11 mouse cellular contexts compared by ENCODE assay signal in genomic region chr11:17000353-17001334, GRCm38 (mm10). TPM values are rescaled to one million over a fixed set of nuclear protein-coding genes. Genes with fewer than 3 reads are reported as not detected.
A peak's percentile ranks its signal among the peaks of the same experiment; 100 is the strongest.
DNase-seq lines count a peak whose midpoint lies in the region; ATAC-seq and TF ChIP-seq lines count a peak whose summit lies in the region.
"Had no signal": no experiment of that assay in that cellular context is flagged by ENCODE, and none has a peak within 500 bp of the region (broad histone marks: within the 10 kb centered on the region; RNA-seq: fewer than 3 reads in every experiment).

No protein-coding gene starts in this region.

- no peaks in the 10 kb centered on the region for H3K9me3 ChIP-seq in midbrain, embryonic 13.5 days
- H3K9me3 ChIP-seq: heart, embryonic 10.5 days; hindbrain, embryonic 13.5 days; limb, embryonic 15.5 days had no signal

- H3K9ac ChIP-seq in midbrain, embryonic 13.5 days (replicated peaks) = no peak overlapping the region
- H3K9ac ChIP-seq: hindbrain, embryonic 13.5 days; limb, embryonic 15.5 days had no signal

- no peaks in the 10 kb centered on the region for H3K4me1 ChIP-seq in embryonic fibroblast, embryonic 13.5 days (ENCODE audit: control insufficient read depth, insufficient read depth, low read length)
- H3K4me1 ChIP-seq in midbrain, embryonic 13.5 days (replicated peaks) = no peaks in the 10 kb centered on the region
- H3K4me1 ChIP-seq: heart, embryonic 10.5 days; hindbrain, embryonic 13.5 days; limb, embryonic 15.5 days had no signal

- no peak overlapping the region for H3K4me3 ChIP-seq in embryonic fibroblast, embryonic 13.5 days (ENCODE audit: insufficient read depth, low read length)
- no peak overlapping the region for H3K4me3 ChIP-seq in midbrain, embryonic 13.5 days (replicated peaks)
- H3K4me3 ChIP-seq: heart, embryonic 10.5 days; hindbrain, embryonic 13.5 days; limb, embryonic 15.5 days had no signal

- DNase-seq in adrenal gland, adult 2 months = peak; percentile 59
- DNase-seq in adrenal gland, postnatal 4 days (ENCODE audit: low spot score in 2 of 2) = no peak
- DNase-seq in lung, postnatal 10 days = peak; percentile 15
- no peak for DNase-seq in lung, adult 18-20 months

- 82% methylated on average over 9 of the region's 9 CpGs for WGBS in midbrain, embryonic 13.5 days

- no peak overlapping the region for H3K4me2 ChIP-seq in midbrain, embryonic 13.5 days (replicated peaks)
- H3K4me2 ChIP-seq: hindbrain, embryonic 13.5 days; limb, embryonic 15.5 days had no signal

- no peaks in the 10 kb centered on the region for H3K27me3 ChIP-seq in midbrain, embryonic 13.5 days
- H3K27me3 ChIP-seq: hindbrain, embryonic 13.5 days; limb, embryonic 15.5 days had no signal

- peak overlapping the region; percentile 40 for H3K27ac ChIP-seq in embryonic fibroblast, embryonic 13.5 days (ENCODE audit: insufficient read depth, low read length)
- no peak overlapping the region for H3K27ac ChIP-seq in midbrain, embryonic 13.5 days
- H3K27ac ChIP-seq: heart, embryonic 10.5 days; hindbrain, embryonic 13.5 days; limb, embryonic 15.5 days had no signal

- 0 out of 2 replicates have a peak, but pooled peaks have one; percentile 21 for ATAC-seq in neutrophil, adult 5-6 weeks (ENCODE audit: extremely low read depth, insufficient number of reproducible peaks, low FRiP score, poor library complexity, severe bottlenecking)
- no peak for ATAC-seq in megakaryocyte-erythroid progenitor cell, adult 5-6 weeks (replicated peaks; ENCODE audit: low FRiP score, low TSS enrichment, poor library complexity, severe bottlenecking)
- no peak for ATAC-seq in midbrain, embryonic 13.5 days

- no peaks in the 10 kb centered on the region for H3K36me3 ChIP-seq in midbrain, embryonic 13.5 days
- H3K36me3 ChIP-seq: heart, embryonic 10.5 days; hindbrain, embryonic 13.5 days; limb, embryonic 15.5 days had no signal

- no peak for TF ChIP-seq CTCF in embryonic fibroblast, embryonic 13.5 days (IDR thresholded peaks at IDR 0.05; ENCODE audit: borderline replicate concordance, insufficient read depth, low read length)

- TF ChIP-seq POLR2A in embryonic fibroblast, embryonic 13.5 days (IDR thresholded peaks at IDR 0.05; ENCODE audit: low read depth, low read length) = no peak

RNA-seq across cellular contexts. Expression of gene Fbxo48, which starts 49.5 kb away (rescaled TPM):
- under 1 TPM; 0.32 to 0.52 TPM for total RNA-seq in adrenal gland, adult 2 months (2021)
- 0.11 and 0.15 TPM in 2 replicates for polyA plus RNA-seq in adrenal gland, adult 2 months (2012; rRNA removed)
- total RNA-seq in adrenal gland, postnatal 4 days (2021) = 1 to 10 TPM; 3.4 to 4.4 TPM
- polyA plus RNA-seq in embryonic fibroblast, embryonic 13.5 days (2011; ENCODE audit: insufficient read length, low read depth, missing spikeins) = 3.4 and 5.4 TPM in 2 replicates
- total RNA-seq in neutrophil, adult 5-6 weeks (2017) = 3.0 and 3.8 TPM in 2 replicates
- 11.2 and 17.8 TPM in 2 replicates for total RNA-seq in megakaryocyte-erythroid progenitor cell, adult 5-6 weeks (2014; fragmentation: Nextera tagmentation)
- total RNA-seq in megakaryocyte-erythroid progenitor cell, adult 5-6 weeks (2017) = 10.0 and 11.0 TPM in 2 replicates
- polyA plus RNA-seq in midbrain, embryonic 13.5 days (2015; fragmentation: Nextera tagmentation; extraction: Ambion mirVana) = 0.81 and 0.82 TPM in 2 replicates

RNA-seq across cellular contexts. Expression of gene Cnrip1, which starts 50.7 kb away (rescaled TPM):
- total RNA-seq in adrenal gland, adult 2 months (2021) = 10 to 100 TPM; 13.9 to 14.8 TPM
- polyA plus RNA-seq in adrenal gland, adult 2 months (2012; rRNA removed) = 20.7 and 24.6 TPM in 2 replicates
- total RNA-seq in adrenal gland, postnatal 4 days (2021) = 10 to 100 TPM; 31.7 to 33.0 TPM
- 19.5 and 25.9 TPM in 2 replicates for polyA plus RNA-seq in embryonic fibroblast, embryonic 13.5 days (2011; ENCODE audit: insufficient read length, low read depth, missing spikeins)
- 4.3 and 7.2 TPM in 2 replicates for total RNA-seq in neutrophil, adult 5-6 weeks (2017)
- 0.70 and 0.92 TPM in 2 replicates for total RNA-seq in megakaryocyte-erythroid progenitor cell, adult 5-6 weeks (2014; fragmentation: Nextera tagmentation)
- 2.0 and 2.7 TPM in 2 replicates for total RNA-seq in megakaryocyte-erythroid progenitor cell, adult 5-6 weeks (2017)
- 93.1 and 96.0 TPM in 2 replicates for polyA plus RNA-seq in midbrain, embryonic 13.5 days (2015; fragmentation: Nextera tagmentation; extraction: Ambion mirVana)

RNA-seq across cellular contexts. Expression of gene Plek, which starts 51.5 kb away (rescaled TPM):
- total RNA-seq in adrenal gland, adult 2 months (2021) = 1 to 10 TPM; 3.1 to 5.8 TPM
- polyA plus RNA-seq in adrenal gland, adult 2 months (2012; rRNA removed) = 0.18 and 0.25 TPM in 2 replicates
- total RNA-seq in adrenal gland, postnatal 4 days (2021) = 1 to 10 TPM; 4.1 to 7.3 TPM
- 1.2 and 3.2 TPM in 2 replicates for polyA plus RNA-seq in embryonic fibroblast, embryonic 13.5 days (2011; ENCODE audit: insufficient read length, low read depth, missing spikeins)
- total RNA-seq in neutrophil, adult 5-6 weeks (2017) = 408 and 428 TPM in 2 replicates
- 1.7 and 10.1 TPM in 2 replicates for total RNA-seq in megakaryocyte-erythroid progenitor cell, adult 5-6 weeks (2014; fragmentation: Nextera tagmentation)
- 27.3 and 65.3 TPM in 2 replicates for total RNA-seq in megakaryocyte-erythroid progenitor cell, adult 5-6 weeks (2017)
- 3.5 and 3.8 TPM in 2 replicates for polyA plus RNA-seq in midbrain, embryonic 13.5 days (2015; fragmentation: Nextera tagmentation; extraction: Ambion mirVana)

Comparison
In these comparisons a context has a peak if more than half of its experiments do, and no peak if none do; other contexts are left out.
1. DNase-seq: peak in adrenal gland, adult 2 months (single experiment) and lung, postnatal 10 days (single experiment); none in adrenal gland, postnatal 4 days (0 of 2) and lung, adult 18-20 months (0 of 2).